Mouse (Mus musculus): ENCODE measurements around the gene Erf. TPM values are rescaled to one million over a fixed set of nuclear protein-coding genes. Genes with fewer than 3 reads are reported as not detected.
"Not testable (repeated sequence)": the region's sequence is repeated elsewhere in the genome, so short reads cannot be mapped to it uniquely, and the experiment has no call there.

Erf gene
- polyA plus RNA-seq, 1 experiment from 2014 or later: 10.1 TPM

GRCm38 (mm10) chr7:25269545-25270271 lies 19.1 kb upstream of the Erf start:
- 84% methylated on average over 8 of the region's 8 CpGs for WGBS
- H3K9me3 ChIP-seq: no peaks in the 10 kb centered on the region
- H3K4me3 ChIP-seq: peak overlapping the region; percentile 86; the same call in 1 of the 2 replicates
- H3K4me1 ChIP-seq: peaks cover 44% of the 10 kb centered on the region
- H3K27me3 ChIP-seq (ENCODE audit: poor library complexity, severe bottlenecking): peaks cover 2% of the 10 kb centered on the region; the same call in 1 of the 2 replicates
- peak overlapping the region; percentile 95 for H3K27ac ChIP-seq
- H3K36me3 ChIP-seq (replicated peaks): peaks cover 31% of the 10 kb centered on the region
- no peak for DNase-seq (ENCODE audit: extremely low spot score, low spot score)

- peaks cover 31% of the 10 kb centered on the region for H3K36me3 ChIP-seq (replicated peaks)
- DNase-seq (ENCODE audit: extremely low spot score, low spot score): no peak
- 50% methylated on average over 4 of the region's 4 CpGs for WGBS
- H3K4me1 ChIP-seq: peaks cover 46% of the 10 kb centered on the region
- peak overlapping the region; percentile 95 for H3K27ac ChIP-seq
- no peaks in the 10 kb centered on the region for H3K9me3 ChIP-seq
- H3K27me3 ChIP-seq (ENCODE audit: poor library complexity, severe bottlenecking): peaks cover 6% of the 10 kb centered on the region; the same call in 1 of the 2 replicates
- H3K4me3 ChIP-seq: peak overlapping the region; percentile 86
Observed at GRCm38 (mm10) chr7:25269029-25269428, 18.5 kb upstream of the Erf start.

- WGBS: 6% methylated on average over 7 of the region's 7 CpGs
- Histone ChIP-seq H3K4me1 (peaks cover 49% of the 10 kb centered on the region), H3K27ac (peak overlapping the region; percentile 95)
Observed at GRCm38 (mm10) chr7:25268588-25268987, 18.0 kb upstream of the Erf start.

GRCm38 (mm10) chr7:25267751-25268463 lies 17.3 kb upstream of the Erf start:
- Histone ChIP-seq H3K27ac (peak overlapping the region; percentile 95), H3K27me3 (ENCODE audit: poor library complexity, severe bottlenecking) (peaks cover 6% of the 10 kb centered on the region; the same call in 1 of the 2 replicates), H3K4me3 (peak overlapping the region; percentile 86), H3K9me3 (no peaks in the 10 kb centered on the region), H3K36me3 (replicated peaks) (peaks cover 22% of the 10 kb centered on the region), H3K4me1 (peaks cover 45% of the 10 kb centered on the region)
- WGBS: under 1% methylated on average over 33 of the region's 33 CpGs
- DNase-seq (ENCODE audit: extremely low spot score, low spot score): peak; percentile 98

More at GRCm38 (mm10) chr7:25268588-25268987, 18.0 kb upstream of the Erf start:
- Histone ChIP-seq H3K36me3 (replicated peaks) (peaks cover 29% of the 10 kb centered on the region), H3K27me3 (ENCODE audit: poor library complexity, severe bottlenecking) (peaks cover 6% of the 10 kb centered on the region; the same call in 1 of the 2 replicates), H3K4me3 (peak overlapping the region; percentile 86), H3K9me3 (no peaks in the 10 kb centered on the region)
- DNase-seq (ENCODE audit: extremely low spot score, low spot score): no peak

- Histone ChIP-seq H3K9me3 (no peaks in the 10 kb centered on the region), H3K27ac (peak within 1 kb of the TSS; percentile 95), H3K36me3 (replicated peaks) (peaks cover 17% of the 10 kb centered on the region), H3K27me3 (ENCODE audit: poor library complexity, severe bottlenecking) (peaks cover 6% of the 10 kb centered on the region; the same call in 1 of the 2 replicates), H3K4me1 (peaks cover 45% of the 10 kb centered on the region), H3K4me3 (peak within 1 kb of the TSS; percentile 86)
- peak; percentile 99 for DNase-seq (ENCODE audit: extremely low spot score, low spot score)
- under 1% methylated on average over 29 of the region's 29 CpGs for WGBS
Observed at GRCm38 (mm10) chr7:25267301-25267750, 16.8 kb upstream of the Erf start, which contains the start of gene Cic. Cic (plus strand) TSS chr7:25267704.

GRCm38 (mm10) chr7:25266180-25266962 lies 15.8 kb upstream of the Erf start:
- H3K4me1 ChIP-seq: peaks cover 45% of the 10 kb centered on the region
- H3K9me3 ChIP-seq: no peaks in the 10 kb centered on the region
- WGBS: 91% methylated on average over 8 of the region's 8 CpGs
- H3K4me3 ChIP-seq: peak overlapping the region; percentile 86; the same call in 1 of the 2 replicates
- H3K36me3 ChIP-seq (replicated peaks): peaks cover 7% of the 10 kb centered on the region
- peak overlapping the region; percentile 95 for H3K27ac ChIP-seq
- H3K27me3 ChIP-seq (ENCODE audit: poor library complexity, severe bottlenecking): peaks cover 6% of the 10 kb centered on the region; the same call in 1 of the 2 replicates
- DNase-seq (ENCODE audit: extremely low spot score, low spot score): no peak

- not testable (repeated sequence) for H3K4me3 ChIP-seq; DNase-seq (ENCODE audit: extremely low spot score, low spot score); H3K9me3 ChIP-seq; H3K27ac ChIP-seq; H3K27me3 ChIP-seq (ENCODE audit: poor library complexity, severe bottlenecking); H3K36me3 ChIP-seq (replicated peaks)
- 92% methylated on average over 5 of the region's 5 CpGs for WGBS
- peaks cover 44% of the 10 kb centered on the region for H3K4me1 ChIP-seq
Observed at GRCm38 (mm10) chr7:25265743-25266142, 15.2 kb upstream of the Erf start.

- H3K36me3 ChIP-seq (replicated peaks): no peaks in the 10 kb centered on the region
- peak overlapping the region; percentile 16; the same call in 1 of the 2 replicates for H3K4me3 ChIP-seq
- peaks cover 6% of the 10 kb centered on the region; the same call in 1 of the 2 replicates for H3K27me3 ChIP-seq (ENCODE audit: poor library complexity, severe bottlenecking)
- H3K4me1 ChIP-seq: peaks cover 33% of the 10 kb centered on the region
- no peak for DNase-seq (ENCODE audit: extremely low spot score, low spot score)
- H3K27ac ChIP-seq: peak overlapping the region; percentile 22; the same call in 1 of the 2 replicates
- 23% methylated on average over 17 of the region's 17 CpGs for WGBS
- H3K9me3 ChIP-seq: no peaks in the 10 kb centered on the region; the same call in 1 of the 2 replicates
Observed at GRCm38 (mm10) chr7:25263968-25264870, 13.7 kb upstream of the Erf start.

- 75% methylated on average over 1 of the region's 1 CpGs for WGBS
- peaks cover 6% of the 10 kb centered on the region; the same call in 1 of the 2 replicates for H3K27me3 ChIP-seq (ENCODE audit: poor library complexity, severe bottlenecking)
- DNase-seq (ENCODE audit: extremely low spot score, low spot score): no peak
Observed at GRCm38 (mm10) chr7:25261896-25262295, 11.3 kb upstream of the Erf start.

GRCm38 (mm10) chr7:25251822-25252221 lies 1.3 kb upstream of the Erf start:
- WGBS: 18% methylated on average over 8 of the region's 8 CpGs
- peak overlapping the region; percentile 98 for H3K27ac ChIP-seq

More at GRCm38 (mm10) chr7:25261896-25262295, 11.3 kb upstream of the Erf start:
- peaks cover 21% of the 10 kb centered on the region for H3K4me1 ChIP-seq
- H3K27ac ChIP-seq: no peak overlapping the region
- H3K36me3 ChIP-seq (replicated peaks): no peaks in the 10 kb centered on the region
- no peak overlapping the region for H3K4me3 ChIP-seq
- H3K9me3 ChIP-seq: no peaks in the 10 kb centered on the region; the same call in 1 of the 2 replicates

GRCm38 (mm10) chr7:25251071-25251791 lies 670 bp upstream of the Erf start:
- Histone ChIP-seq H3K27ac (peak overlapping the region; percentile 98), H3K9me3 (no peaks in the 10 kb centered on the region), H3K4me1 (peaks cover 48% of the 10 kb centered on the region), H3K4me3 (peak overlapping the region; percentile 98), H3K27me3 (ENCODE audit: poor library complexity, severe bottlenecking) (no peaks in the 10 kb centered on the region), H3K36me3 (replicated peaks) (peaks cover 14% of the 10 kb centered on the region)
- peak; percentile 41 for DNase-seq (ENCODE audit: extremely low spot score, low spot score)
- 2% methylated on average over 22 of the region's 22 CpGs for WGBS

More at GRCm38 (mm10) chr7:25251822-25252221, 1.3 kb upstream of the Erf start:
- H3K4me1 ChIP-seq: peaks cover 43% of the 10 kb centered on the region
- peak overlapping the region; percentile 98 for H3K4me3 ChIP-seq
- peaks cover 8% of the 10 kb centered on the region for H3K36me3 ChIP-seq (replicated peaks)
- H3K9me3 ChIP-seq: no peaks in the 10 kb centered on the region
- no peak for DNase-seq (ENCODE audit: extremely low spot score, low spot score)
- no peaks in the 10 kb centered on the region for H3K27me3 ChIP-seq (ENCODE audit: poor library complexity, severe bottlenecking)
